Mouse (Mus musculus): ENCODE measurements around the gene Vamp5.

The Vamp5 gene

GRCm38 (mm10) chr6:72346261-72346660, 34.0 kb downstream of the Vamp5 start:
- no peak for DNase-seq (ENCODE audit: low spot score in 2 of 2)

- DNase-seq (ENCODE audit: low spot score in 2 of 2): no peak
Observed at GRCm38 (mm10) chr6:72345633-72346032, 34.6 kb downstream of the Vamp5 start.

GRCm38 (mm10) chr6:72345074-72345567, 35.1 kb downstream of the Vamp5 start, which contains the start of gene Usp39:
Gene Usp39 (minus strand): TSS chr6:72345184.
- peak; percentile 82 to 85 for DNase-seq (ENCODE audit: low spot score in 2 of 2)

- no peak for DNase-seq (ENCODE audit: low spot score in 2 of 2)
Observed at GRCm38 (mm10) chr6:72344396-72345073, 35.7 kb downstream of the Vamp5 start.

GRCm38 (mm10) chr6:72340481-72340880, 39.8 kb downstream of the Vamp5 start:
- DNase-seq (ENCODE audit: low spot score in 2 of 2): no peak

- no peak for DNase-seq (ENCODE audit: low spot score in 2 of 2)
Observed at GRCm38 (mm10) chr6:72333111-72333510, 47.2 kb downstream of the Vamp5 start.

- DNase-seq (ENCODE audit: low spot score in 2 of 2): no peak
Observed at GRCm38 (mm10) chr6:72330133-72330532, 50.1 kb downstream of the Vamp5 start.

GRCm38 (mm10) chr6:72329019-72329418, 51.2 kb downstream of the Vamp5 start:
- no peak for DNase-seq (ENCODE audit: low spot score in 2 of 2)

- DNase-seq (ENCODE audit: low spot score in 2 of 2): peak in 1 of 2 experiments; percentile 17
Observed at GRCm38 (mm10) chr6:72326274-72326673, 54.0 kb downstream of the Vamp5 start.

GRCm38 (mm10) chr6:72323786-72324508, 56.3 kb downstream of the Vamp5 start:
- DNase-seq (ENCODE audit: low spot score in 2 of 2): no peak

GRCm38 (mm10) chr6:72322936-72323335, 57.3 kb downstream of the Vamp5 start:
- DNase-seq (ENCODE audit: low spot score in 2 of 2): no peak

GRCm38 (mm10) chr6:72319019-72319418, 61.2 kb downstream of the Vamp5 start:
- DNase-seq (ENCODE audit: low spot score in 2 of 2): peak in 1 of 2 experiments; percentile 26

Measured in thymus, postnatal 10 days (tissue).